Mouse (Mus musculus) midbrain, embryonic 13.5 days (tissue): ENCODE results near the gene Ifnar2. TPM values are rescaled to one million over a fixed set of nuclear protein-coding genes. Genes with fewer than 3 reads are reported as not detected.

Experiments used
- ATAC-seq: fragments of 200-750 bp; cut with Nextera tagmentation; 2 replicates; pipeline ENCODE4 v1.8.0; 2017; ENCODE audit warnings: mild to moderate bottlenecking, moderate TSS enrichment, moderate library complexity
- H3K27ac ChIP-seq: fragments of 300-500 bp; sonication (generic); 2 replicates; pipeline ENCODE4 v1.5.1; 2015; ENCODE audit warnings: inconsistent platforms, mild to moderate bottlenecking, moderate library complexity
- H3K27me3 ChIP-seq: fragments of 300-500 bp; sonication (generic); 2 replicates; pipeline ENCODE4 v1.6.1; 2015; ENCODE audit warnings: mild to moderate bottlenecking, inconsistent platforms
- H3K36me3 ChIP-seq: fragments of 300-500 bp; sonication (generic); 2 replicates; pipeline ENCODE4 v1.6.1; 2015; ENCODE audit warnings: mild to moderate bottlenecking, inconsistent platforms
- H3K4me1 ChIP-seq: fragments of 300-500 bp; sonication (generic); replicated peaks from 2 replicates; pipeline ENCODE4 v1.6.1; 2015; ENCODE audit warnings: inconsistent platforms
- H3K4me2 ChIP-seq: fragments of 300-500 bp; sonication (generic); replicated peaks from 2 replicates; pipeline ENCODE4 v1.6.1; 2015; ENCODE audit warnings: moderate library complexity, mild to moderate bottlenecking, inconsistent platforms
- H3K4me3 ChIP-seq: fragments of 300-500 bp; sonication (generic); replicated peaks from 2 replicates; pipeline ENCODE4 v1.5.1; 2015; ENCODE audit warnings: mild to moderate bottlenecking, inconsistent platforms
- H3K9ac ChIP-seq: fragments of 300-500 bp; sonication (generic); replicated peaks from 2 replicates; pipeline ENCODE4 v1.6.1; 2015; ENCODE audit warnings: mild to moderate bottlenecking, inconsistent platforms
- H3K9me3 ChIP-seq: fragments of 300-500 bp; sonication (generic); 2 replicates; pipeline ENCODE4 v1.6.1; 2016; ENCODE audit warnings: mild to moderate bottlenecking, inconsistent platforms
- WGBS: fragments of 180-500 bp; shearing (Covaris S2); methylation state at CpG from one replicate; pipeline ENCODE4 v1.1.7; 2015; 5-methylcytosine and 5-hydroxymethylcytosine counted together
- polyA plus RNA-seq: library from polyadenylated mRNA; unstranded; fragments of >200 nt; fragmentation: Nextera tagmentation; extraction: Ambion mirVana; gene quantifications from 2 replicates; pipeline ENCODE4 v1.2.1, GENCODE M21; 2015

Gene Ifnar2
- polyA plus RNA-seq, 1 experiment from 2014 or later, result 28.3 TPM

DNA sequence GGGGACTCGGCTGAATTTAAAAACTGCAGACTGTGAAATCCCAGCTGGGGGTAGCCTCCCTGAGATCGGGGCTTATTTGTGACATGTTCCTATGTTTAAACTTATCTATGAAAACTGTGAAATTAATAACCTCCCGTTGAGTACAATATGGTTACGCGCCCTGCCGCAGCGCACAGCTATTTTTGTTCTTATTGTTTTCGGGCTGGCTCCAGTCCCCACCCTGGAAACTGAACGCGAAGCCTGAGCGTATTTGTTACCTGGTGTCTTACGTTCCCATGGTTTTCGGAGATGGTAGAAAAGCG lies 24.4 kb upstream of the Ifnar2 start:
- 48% methylated on average over 14 of the region's 14 CpGs for WGBS
- Histone ChIP-seq H3K9ac (no peak overlapping the region), H3K27me3 (peaks cover 35% of the 10 kb centered on the region), H3K36me3 (no peaks in the 10 kb centered on the region), H3K4me2 (0 out of 2 replicates have a peak overlapping the region, but pooled peaks have one; percentile 17), H3K4me1 (peaks cover 13% of the 10 kb centered on the region), H3K27ac (0 out of 2 replicates have a peak overlapping the region, but pooled peaks have one; percentile 19), H3K4me3 (no peak overlapping the region), H3K9me3 (no peaks in the 10 kb centered on the region)
- no peak for ATAC-seq

DNA sequence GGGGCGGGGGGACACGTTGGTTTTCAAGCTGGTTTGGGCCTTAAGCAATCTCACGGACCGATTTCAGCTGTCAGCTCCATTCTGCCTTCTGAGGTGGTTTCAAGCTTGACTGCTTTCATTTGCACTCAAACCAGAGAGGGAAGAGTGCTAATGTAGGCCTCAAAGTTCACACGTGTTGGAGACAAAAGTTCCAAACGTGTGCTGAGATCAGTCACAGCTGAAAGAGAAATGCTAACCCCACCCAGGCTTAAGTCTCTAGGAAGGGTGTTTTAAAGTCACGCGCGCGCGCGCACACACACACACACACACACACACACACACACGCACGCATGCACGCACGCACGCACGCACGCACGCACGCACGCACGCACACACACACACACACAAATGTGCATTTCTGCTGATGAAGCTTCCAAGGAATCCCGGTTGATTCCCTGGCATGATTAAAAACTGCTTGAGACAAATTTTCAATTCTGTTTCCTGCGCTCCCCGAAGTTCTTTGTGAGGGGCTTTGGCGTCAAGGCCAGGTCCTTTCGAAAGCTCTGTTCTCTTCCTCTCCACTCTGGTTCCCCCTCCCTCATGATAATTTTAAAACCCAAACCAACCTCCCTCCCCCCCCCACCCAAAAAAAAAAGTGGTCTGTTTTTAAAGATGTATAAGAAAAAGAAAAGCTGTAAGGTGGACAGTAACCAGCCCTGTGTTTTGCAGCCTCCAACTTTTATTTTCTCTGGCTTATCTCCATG lies 23.8 kb upstream of the Ifnar2 start:
- no peak for ATAC-seq
- 58% methylated on average over 28 of the region's 28 CpGs for WGBS
- Histone ChIP-seq H3K9me3 (no peaks in the 10 kb centered on the region), H3K9ac (no peak overlapping the region), H3K27me3 (peaks cover 38% of the 10 kb centered on the region), H3K4me1 (peaks cover 13% of the 10 kb centered on the region), H3K4me3 (no peak overlapping the region), H3K27ac (0 out of 2 replicates have a peak overlapping the region, but pooled peaks have one; percentile 19), H3K36me3 (no peaks in the 10 kb centered on the region), H3K4me2 (no peak overlapping the region)

GRCm38 (mm10) chr16:91352084-91352562 lies 20.5 kb upstream of the Ifnar2 start:
- H3K9ac ChIP-seq, result no peak overlapping the region
- H3K36me3 ChIP-seq, result no peaks in the 10 kb centered on the region
- 3% methylated on average over 7 of the region's 7 CpGs for WGBS
- no peak overlapping the region for H3K4me2 ChIP-seq
- peak; percentile 66; the same call in 1 of the 2 replicates for ATAC-seq
- peaks cover 13% of the 10 kb centered on the region for H3K4me1 ChIP-seq
- H3K9me3 ChIP-seq, result no peaks in the 10 kb centered on the region
- peaks cover 45% of the 10 kb centered on the region for H3K27me3 ChIP-seq
- no peak overlapping the region for H3K4me3 ChIP-seq
- H3K27ac ChIP-seq, result no peak overlapping the region

- Histone ChIP-seq H3K9me3 (no peaks in the 10 kb centered on the region), H3K4me1 (peaks cover 11% of the 10 kb centered on the region), H3K27me3 (peaks cover 45% of the 10 kb centered on the region), H3K4me2 (no peak overlapping the region), H3K4me3 (no peak overlapping the region), H3K27ac (no peak overlapping the region), H3K36me3 (no peaks in the 10 kb centered on the region), H3K9ac (no peak overlapping the region)
- no peak for ATAC-seq
- WGBS, result 72% methylated on average over 7 of the region's 7 CpGs
Observed at GRCm38 (mm10) chr16:91352749-91353148, 19.8 kb upstream of the Ifnar2 start.

GRCm38 (mm10) chr16:91353177-91353576 lies 19.4 kb upstream of the Ifnar2 start:
- H3K9me3 ChIP-seq, result no peaks in the 10 kb centered on the region
- WGBS, result 90% methylated on average over 6 of the region's 6 CpGs
- no peak overlapping the region for H3K4me2 ChIP-seq
- H3K4me3 ChIP-seq, result no peak overlapping the region
- H3K27me3 ChIP-seq, result peaks cover 45% of the 10 kb centered on the region
- no peaks in the 10 kb centered on the region for H3K36me3 ChIP-seq
- H3K27ac ChIP-seq, result no peak overlapping the region
- ATAC-seq, result no peak
- peaks cover 7% of the 10 kb centered on the region for H3K4me1 ChIP-seq
- H3K9ac ChIP-seq, result no peak overlapping the region

DNA sequence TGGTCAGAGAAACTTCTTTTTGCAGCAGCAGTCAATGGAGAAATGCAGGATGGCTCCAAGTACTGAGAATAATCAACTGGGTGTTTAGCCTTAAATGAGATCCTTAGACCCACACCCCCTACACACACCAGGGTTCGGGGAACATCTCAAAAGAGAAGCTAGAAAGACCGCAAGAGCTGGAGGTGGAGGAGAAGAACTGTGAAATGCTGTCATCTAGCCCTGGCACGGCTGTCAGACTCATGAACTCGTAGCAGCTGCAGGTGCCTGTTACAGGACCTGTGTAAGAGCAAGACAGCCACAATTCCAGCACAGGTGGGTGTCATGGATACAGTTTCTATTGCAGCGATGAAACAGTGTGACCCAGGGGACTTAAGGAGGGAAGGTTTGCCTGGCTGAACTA lies 18.9 kb upstream of the Ifnar2 start:
- Histone ChIP-seq H3K4me2 (no peak overlapping the region), H3K36me3 (no peaks in the 10 kb centered on the region), H3K4me3 (no peak overlapping the region), H3K4me1 (peaks cover 3% of the 10 kb centered on the region; the same call in 1 of the 2 replicates), H3K9ac (no peak overlapping the region), H3K9me3 (no peaks in the 10 kb centered on the region), H3K27me3 (peaks cover 45% of the 10 kb centered on the region), H3K27ac (no peak overlapping the region)
- no peak for ATAC-seq
- WGBS, result 83% methylated on average over 5 of the region's 5 CpGs

GRCm38 (mm10) chr16:91354599-91354998 lies 18.0 kb upstream of the Ifnar2 start:
- Histone ChIP-seq H3K9ac (no peak overlapping the region), H3K27me3 (peaks cover 45% of the 10 kb centered on the region), H3K27ac (no peak overlapping the region), H3K4me3 (no peak overlapping the region), H3K4me2 (no peak overlapping the region), H3K36me3 (no peaks in the 10 kb centered on the region), H3K4me1 (0 out of 2 replicates have a peak, but pooled peaks cover 2% of the 10 kb centered on the region), H3K9me3 (no peaks in the 10 kb centered on the region)
- WGBS, result 85% methylated on average over 4 of the region's 4 CpGs
- ATAC-seq, result no peak

DNA sequence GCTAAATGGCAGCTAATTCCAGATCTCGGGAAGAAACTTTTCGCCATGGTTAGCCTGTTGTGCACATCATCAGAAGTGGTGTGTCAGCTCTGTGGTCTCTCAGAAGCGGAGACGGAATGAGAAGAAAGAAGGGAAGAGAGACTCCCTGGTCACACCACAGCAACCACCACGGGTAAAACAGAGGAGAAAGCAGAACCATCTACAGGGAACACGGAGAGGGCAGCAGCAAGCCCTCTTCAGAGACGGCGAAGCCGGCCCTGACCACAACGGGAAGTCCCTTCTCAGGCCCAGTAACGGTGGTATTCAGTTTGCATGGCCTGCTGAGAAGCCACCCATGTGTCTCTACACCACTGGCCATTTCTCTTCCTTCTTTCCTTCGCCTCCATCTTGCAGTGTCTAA lies 17.4 kb upstream of the Ifnar2 start:
- no peak overlapping the region for H3K4me3 ChIP-seq
- no peak overlapping the region for H3K27ac ChIP-seq
- ATAC-seq, result no peak
- no peaks in the 10 kb centered on the region for H3K9me3 ChIP-seq
- H3K27me3 ChIP-seq, result peaks cover 41% of the 10 kb centered on the region
- 0 out of 2 replicates have a peak, but pooled peaks cover 2% of the 10 kb centered on the region for H3K4me1 ChIP-seq
- WGBS, result 75% methylated on average over 12 of the region's 12 CpGs
- H3K4me2 ChIP-seq, result no peak overlapping the region
- H3K9ac ChIP-seq, result no peak overlapping the region
- H3K36me3 ChIP-seq, result no peaks in the 10 kb centered on the region

- no peaks in the 10 kb centered on the region for H3K9me3 ChIP-seq
- no peak overlapping the region for H3K4me3 ChIP-seq
- 74% methylated on average over 10 of the region's 10 CpGs for WGBS
- ATAC-seq, result no peak
- no peak overlapping the region for H3K9ac ChIP-seq
- no peaks in the 10 kb centered on the region for H3K36me3 ChIP-seq
- H3K4me1 ChIP-seq, result 0 out of 2 replicates have a peak, but pooled peaks cover 2% of the 10 kb centered on the region
- no peak overlapping the region for H3K27ac ChIP-seq
- H3K27me3 ChIP-seq, result peaks cover 28% of the 10 kb centered on the region
- H3K4me2 ChIP-seq, result no peak overlapping the region
Observed at GRCm38 (mm10) chr16:91356760-91357525, 15.6 kb upstream of the Ifnar2 start.

DNA sequence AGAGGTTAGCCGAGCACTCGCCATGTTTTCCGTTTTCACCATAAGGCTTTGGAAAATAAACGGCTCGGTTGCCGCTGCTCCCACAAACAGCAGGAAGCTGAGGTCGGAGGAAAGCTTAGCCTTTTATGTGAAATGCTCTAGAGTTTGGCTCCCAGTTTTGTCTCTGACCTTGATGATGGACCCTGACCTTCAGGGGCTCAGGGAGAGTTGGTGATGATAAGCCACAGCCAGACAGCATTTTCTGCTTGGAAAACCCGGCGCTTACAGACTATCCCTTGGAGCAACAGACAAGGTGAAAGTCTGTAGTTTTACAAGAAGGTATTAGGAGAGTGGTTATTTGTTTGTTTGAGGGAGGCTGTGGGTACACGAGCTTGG lies 15.1 kb upstream of the Ifnar2 start:
- H3K27ac ChIP-seq, result no peak overlapping the region
- H3K27me3 ChIP-seq, result peaks cover 25% of the 10 kb centered on the region
- no peak for ATAC-seq
- no peak overlapping the region for H3K9ac ChIP-seq
- H3K4me2 ChIP-seq, result no peak overlapping the region
- no peak overlapping the region for H3K4me3 ChIP-seq
- 60% methylated on average over 10 of the region's 10 CpGs for whole genome bisulfite sequencing
- no peaks in the 10 kb centered on the region for H3K36me3 ChIP-seq
- H3K4me1 ChIP-seq, result 0 out of 2 replicates have a peak, but pooled peaks cover 2% of the 10 kb centered on the region
- H3K9me3 ChIP-seq, result no peaks in the 10 kb centered on the region

- ATAC-seq, result peak; percentile 55; the same call in 1 of the 2 replicates
- H3K4me1 ChIP-seq, result 0 out of 2 replicates have a peak, but pooled peaks cover 2% of the 10 kb centered on the region
- no peak overlapping the region for H3K27ac ChIP-seq
- H3K27me3 ChIP-seq, result peaks cover 17% of the 10 kb centered on the region
- no peak overlapping the region for H3K9ac ChIP-seq
- no peaks in the 10 kb centered on the region for H3K36me3 ChIP-seq
- no peaks in the 10 kb centered on the region for H3K9me3 ChIP-seq
- no peak overlapping the region for H3K4me2 ChIP-seq
- 37% methylated on average over 8 of the region's 8 CpGs for WGBS
- no peak overlapping the region for H3K4me3 ChIP-seq
Observed at GRCm38 (mm10) chr16:91358555-91358954, 14.0 kb upstream of the Ifnar2 start.

DNA sequence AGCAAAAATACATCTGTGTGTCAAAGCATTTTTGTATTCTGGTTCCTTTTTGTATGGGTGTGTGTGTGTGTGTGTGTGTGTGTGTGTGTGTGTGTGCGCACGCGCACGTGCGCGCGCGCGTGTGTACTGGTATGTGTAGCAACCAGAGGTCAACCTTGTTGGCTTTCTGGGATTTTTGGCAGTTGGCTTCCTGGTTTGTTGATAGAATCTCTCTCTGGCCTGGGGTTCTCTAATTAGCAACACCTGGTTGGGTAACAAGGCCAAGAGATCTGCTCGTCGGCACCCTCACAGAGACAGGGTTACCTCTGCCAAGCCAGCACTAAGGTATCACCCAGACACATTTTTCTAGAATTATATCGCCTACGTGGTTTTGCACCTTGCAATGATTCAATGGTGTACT lies 13.1 kb upstream of the Ifnar2 start:
- Histone ChIP-seq H3K9me3 (no peaks in the 10 kb centered on the region), H3K4me2 (no peak overlapping the region), H3K36me3 (no peaks in the 10 kb centered on the region), H3K4me3 (no peak overlapping the region), H3K27ac (no peak overlapping the region), H3K27me3 (peaks cover 10% of the 10 kb centered on the region; the same call in 1 of the 2 replicates), H3K4me1 (0 out of 2 replicates have a peak, but pooled peaks cover 2% of the 10 kb centered on the region), H3K9ac (no peak overlapping the region)
- 92% methylated on average over 13 of the region's 13 CpGs for WGBS
- ATAC-seq, result no peak
